Mouse (Mus musculus) midbrain, embryonic 16.5 days (tissue): ENCODE data around the gene Pih1d1. TPM values are rescaled to one million over a fixed set of nuclear protein-coding genes. Genes with fewer than 3 reads are reported as not detected.
A peak's percentile ranks its signal among the peaks of the same experiment; 100 is the strongest.

Source experiments
- ATAC-seq: fragments of 200-750 bp; cut with Nextera tagmentation; 2 replicates; pipeline ENCODE4 v1.8.0; 2017; ENCODE audit warnings: moderate TSS enrichment
- H3K27ac ChIP-seq: fragments of 300-500 bp; sonication (generic); 2 replicates; pipeline ENCODE4 v1.5.1; 2014; ENCODE audit warnings: mild to moderate bottlenecking, low read length, mixed read lengths
- H3K27me3 ChIP-seq: fragments of 300-500 bp; sonication (generic); 2 replicates; pipeline ENCODE4 v1.6.1; 2014; ENCODE audit warnings: low read depth, low read length, mixed read lengths; ENCODE audit not compliant: control insufficient read depth, insufficient read depth
- H3K36me3 ChIP-seq: fragments of 300-500 bp; sonication (generic); 2 replicates; pipeline ENCODE4 v1.6.1; 2014; ENCODE audit warnings: mild to moderate bottlenecking, low read length, moderate library complexity, mixed read lengths; ENCODE audit not compliant: control insufficient read depth, insufficient read depth
- H3K4me1 ChIP-seq: fragments of 300-500 bp; sonication (generic); 2 replicates; pipeline ENCODE4 v1.6.1; 2014; ENCODE audit warnings: mild to moderate bottlenecking, low read length, mixed read lengths; ENCODE audit not compliant: control insufficient read depth, insufficient read depth
- H3K4me2 ChIP-seq: fragments of 300-500 bp; sonication (generic); 2 replicates; pipeline ENCODE4 v1.6.1; 2014; ENCODE audit warnings: mild to moderate bottlenecking, low read length, mixed read lengths
- H3K4me3 ChIP-seq: fragments of 300-500 bp; sonication (generic); 2 replicates; pipeline ENCODE4 v1.5.1; 2014; ENCODE audit warnings: low read depth, mild to moderate bottlenecking, low read length, moderate library complexity, mixed read lengths
- H3K9ac ChIP-seq: fragments of 300-500 bp; sonication (generic); 2 replicates; pipeline ENCODE4 v1.6.1; 2014; ENCODE audit warnings: low read depth, low read length, mixed read lengths
- H3K9me3 ChIP-seq: fragments of 300-500 bp; sonication (generic); replicated peaks from 2 replicates; pipeline ENCODE4 v1.6.1; 2014; ENCODE audit warnings: mild to moderate bottlenecking, low read length, mixed read lengths; ENCODE audit not compliant: control insufficient read depth, poor library complexity, severe bottlenecking
- WGBS: fragments of 180-500 bp; shearing (Covaris S2); extraction: QIAGEN DNeasy Blood & Tissue Kit; methylation state at CpG from one replicate; pipeline ENCODE4 v1.1.7; 2014; 5-methylcytosine and 5-hydroxymethylcytosine counted together
- polyA plus RNA-seq: library from polyadenylated mRNA; unstranded; fragments of >200 nt; fragmentation: Nextera tagmentation; extraction: Ambion mirVana; gene quantifications from 2 replicates; pipeline ENCODE4 v1.2.1, GENCODE M21; 2015

Gene Pih1d1
- polyA plus RNA-seq, 1 experiment from 2014 or later = 89.9 TPM

DNA sequence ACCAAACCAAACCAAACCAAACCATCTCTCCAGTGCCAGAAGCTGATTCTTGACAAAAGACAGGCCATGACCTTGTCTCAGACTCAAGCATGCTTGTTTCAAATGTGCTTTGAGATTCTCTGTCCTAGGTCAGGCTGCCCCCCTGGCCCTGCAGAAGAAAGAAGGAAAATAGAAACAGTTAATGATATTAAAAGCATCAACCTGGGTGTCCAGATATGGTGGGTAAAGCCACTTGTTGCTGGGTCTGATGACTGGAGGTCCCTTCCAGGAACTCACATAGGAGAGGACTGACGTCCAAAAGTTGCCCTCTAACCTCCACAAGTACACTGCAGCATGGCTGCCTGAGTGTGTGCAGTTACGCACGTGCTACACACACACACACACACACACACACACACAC lies 6.8 kb downstream of the Pih1d1 start:
- H3K9me3 ChIP-seq = no peaks in the 10 kb centered on the region
- no peak for ATAC-seq
- H3K27me3 ChIP-seq = peaks cover 29% of the 10 kb centered on the region
- H3K4me2 ChIP-seq = no peak overlapping the region
- no peak overlapping the region for H3K4me3 ChIP-seq
- peaks cover 8% of the 10 kb centered on the region for H3K4me1 ChIP-seq
- no peak overlapping the region for H3K27ac ChIP-seq
- peaks cover 13% of the 10 kb centered on the region for H3K36me3 ChIP-seq
- H3K9ac ChIP-seq = no peak overlapping the region
- 97% methylated on average over 3 of the region's 3 CpGs for WGBS

DNA sequence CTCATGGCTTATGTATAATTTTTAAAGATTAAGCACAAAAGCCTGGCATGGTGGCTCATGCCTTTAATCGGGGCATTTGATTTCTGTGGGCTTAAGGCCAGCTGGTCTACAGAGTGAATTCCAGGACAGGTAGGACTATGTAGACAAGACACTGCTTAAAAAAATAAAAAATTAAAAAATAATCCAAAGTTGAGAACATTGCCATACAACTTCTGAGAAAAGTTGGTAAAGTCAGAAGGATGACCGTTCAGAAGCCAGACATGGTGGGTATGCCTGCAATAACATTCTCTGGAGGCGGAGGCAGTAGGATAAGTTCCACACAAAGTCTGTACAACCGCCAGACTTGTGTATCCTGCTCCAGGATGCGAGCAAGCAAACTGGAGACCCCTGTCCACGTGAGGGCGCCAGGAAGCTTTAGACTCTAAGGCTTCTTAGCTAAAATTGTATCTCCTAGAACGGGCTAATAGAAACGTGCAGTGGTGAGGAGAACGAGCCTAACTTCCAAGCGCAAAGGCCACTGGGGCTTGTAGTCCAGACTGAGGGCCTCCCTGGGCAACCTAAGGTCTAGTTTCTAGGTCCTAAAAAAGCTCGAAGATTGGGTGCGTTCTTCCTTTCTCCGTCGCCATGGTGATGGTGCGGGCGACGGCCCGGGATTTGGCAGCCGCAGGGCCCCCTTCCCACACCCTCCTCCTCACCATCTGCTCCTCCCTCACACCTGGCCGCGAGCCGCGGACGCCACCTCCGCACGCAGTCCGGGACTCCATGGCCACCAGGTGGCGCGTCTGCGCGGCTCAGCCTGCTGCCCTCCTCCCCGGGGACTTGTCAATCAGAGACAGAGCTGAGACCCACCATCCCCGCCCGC lies 7.7 kb downstream of the Pih1d1 start:
- Histone ChIP-seq H3K36me3 (peaks cover 13% of the 10 kb centered on the region), H3K27ac (peak overlapping the region; percentile 42), H3K4me3 (peak overlapping the region; percentile 44), H3K9ac (peak overlapping the region; percentile 56), H3K4me2 (peak overlapping the region; percentile 86), H3K27me3 (peaks cover 38% of the 10 kb centered on the region), H3K4me1 (peaks cover 8% of the 10 kb centered on the region), H3K9me3 (no peaks in the 10 kb centered on the region)
- peak; percentile 94 for ATAC-seq
- 4% methylated on average over 32 of the region's 35 CpGs for WGBS

DNA sequence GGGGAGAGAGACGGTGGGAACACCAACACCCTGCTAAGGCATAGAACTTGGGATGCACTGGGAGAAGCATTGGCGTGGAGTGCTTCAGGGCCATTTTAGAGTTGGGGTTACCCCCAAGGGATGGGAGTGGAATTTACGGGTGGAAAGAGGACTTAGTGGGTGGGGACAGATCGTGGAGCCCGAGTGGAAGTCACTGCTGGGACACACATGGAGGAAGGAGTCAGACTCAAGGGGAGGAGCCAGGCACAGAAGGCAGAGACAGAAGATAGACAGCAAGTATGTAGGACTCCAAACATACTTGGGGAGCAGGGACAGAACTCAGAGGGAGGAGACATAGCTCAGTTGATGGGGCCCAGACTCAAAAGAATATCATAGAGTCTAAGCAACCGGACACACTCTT lies 8.4 kb downstream of the Pih1d1 start:
- H3K9ac ChIP-seq = peak overlapping the region; percentile 56
- H3K27ac ChIP-seq = peak overlapping the region; percentile 39
- H3K9me3 ChIP-seq = no peaks in the 10 kb centered on the region
- 23% methylated on average over 6 of the region's 6 CpGs for WGBS
- peaks cover 11% of the 10 kb centered on the region for H3K36me3 ChIP-seq
- H3K4me2 ChIP-seq = peak overlapping the region; percentile 86
- peaks cover 8% of the 10 kb centered on the region for H3K4me1 ChIP-seq
- peaks cover 41% of the 10 kb centered on the region for H3K27me3 ChIP-seq
- peak overlapping the region; percentile 44 for H3K4me3 ChIP-seq
- peak; percentile 13; the same call in 1 of the 2 replicates for ATAC-seq

DNA sequence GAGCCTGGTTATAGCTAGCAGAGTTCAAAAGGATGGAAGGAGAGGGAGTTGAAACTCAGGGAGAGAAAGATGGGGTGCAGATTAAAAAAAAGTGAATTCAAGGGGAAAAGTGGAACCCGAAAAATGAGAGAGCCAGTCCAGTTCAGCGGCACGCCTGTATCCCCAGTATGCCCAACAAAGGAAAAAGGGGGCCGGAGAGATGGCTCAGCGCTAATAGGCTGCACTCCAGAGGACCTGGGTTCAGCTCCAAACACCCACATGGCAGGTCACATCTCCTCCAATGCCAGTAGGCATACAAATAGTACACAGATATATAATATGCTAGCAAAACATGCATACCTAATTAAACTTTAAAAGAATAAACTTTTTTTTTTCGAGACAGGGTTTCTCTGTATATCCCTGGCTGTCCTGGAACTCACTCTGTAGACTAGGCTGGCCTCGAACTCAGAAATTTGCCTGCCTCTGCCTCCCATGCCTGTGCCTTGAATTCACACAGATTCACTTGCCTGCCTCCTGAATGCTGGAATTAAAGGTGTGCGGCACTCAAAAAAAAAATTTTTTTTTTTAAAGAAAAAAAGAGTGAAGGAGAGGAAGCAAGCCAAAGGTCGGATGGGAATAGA lies 9.0 kb downstream of the Pih1d1 start:
- no peak overlapping the region for H3K9ac ChIP-seq
- 67% methylated on average over 9 of the region's 9 CpGs for WGBS
- no peak overlapping the region; the same call in 1 of the 2 replicates for H3K4me2 ChIP-seq
- no peaks in the 10 kb centered on the region for H3K9me3 ChIP-seq
- H3K27ac ChIP-seq = no peak overlapping the region
- peaks cover 11% of the 10 kb centered on the region; the same call in 1 of the 2 replicates for H3K36me3 ChIP-seq
- peaks cover 14% of the 10 kb centered on the region for H3K4me1 ChIP-seq
- H3K4me3 ChIP-seq = no peak overlapping the region
- H3K27me3 ChIP-seq = peaks cover 46% of the 10 kb centered on the region
- ATAC-seq = no peak

DNA sequence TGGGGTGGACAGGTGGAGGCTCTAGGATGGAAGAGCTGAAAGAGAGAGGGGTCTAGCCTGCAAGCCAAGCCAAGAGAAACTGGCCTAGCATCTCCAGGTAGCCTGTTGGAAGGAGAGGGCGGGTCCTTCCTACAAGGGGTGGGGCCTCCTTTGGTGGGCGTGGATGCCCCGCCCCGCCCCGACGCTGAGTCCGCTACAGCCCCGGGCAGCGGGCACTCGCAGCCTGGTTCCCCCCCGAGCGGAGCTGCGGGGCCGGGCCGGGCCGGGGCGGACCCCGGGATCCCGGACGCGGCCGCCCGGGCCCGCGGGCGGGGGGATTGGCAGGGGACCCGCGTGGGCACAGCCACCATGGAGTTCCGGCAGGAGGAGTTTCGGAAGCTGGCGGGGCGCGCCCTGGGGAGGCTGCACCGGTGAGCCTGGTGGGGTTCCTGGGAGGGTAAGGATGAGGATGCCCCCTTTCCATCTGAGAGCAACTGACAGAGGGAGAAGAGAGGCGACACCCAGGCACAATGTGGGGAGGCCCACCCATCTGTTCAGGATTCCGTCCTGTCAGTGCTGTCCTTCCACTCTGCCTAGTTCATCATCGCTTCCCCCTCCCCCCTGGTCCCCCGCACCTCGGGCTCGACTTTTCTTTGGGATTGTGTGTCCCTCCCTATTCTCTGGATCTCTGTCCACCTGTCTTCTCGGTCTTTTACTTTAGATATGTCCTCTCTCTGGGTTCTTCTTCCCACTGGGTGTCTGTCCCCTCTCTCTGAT lies 9.8 kb downstream of the Pih1d1 start, which contains the start of gene Slc17a7:
Gene Slc17a7 (plus strand): TSS at position 215 of the 756 bp plus-strand sequence.
- 1% methylated on average over 39 of the region's 41 CpGs for whole genome bisulfite sequencing
- no peak for ATAC-seq
- H3K27me3 ChIP-seq = peaks cover 54% of the 10 kb centered on the region
- peak within 1 kb of the TSS; percentile 57 for H3K4me2 ChIP-seq
- H3K9ac ChIP-seq = peak within 1 kb of the TSS; percentile 44; the same call in 1 of the 2 replicates
- peaks cover 6% of the 10 kb centered on the region; the same call in 1 of the 2 replicates for H3K36me3 ChIP-seq
- no peak within 1 kb of the TSS for H3K27ac ChIP-seq
- H3K9me3 ChIP-seq = no peaks in the 10 kb centered on the region
- peaks cover 20% of the 10 kb centered on the region for H3K4me1 ChIP-seq
- H3K4me3 ChIP-seq = peak within 1 kb of the TSS; percentile 36

DNA sequence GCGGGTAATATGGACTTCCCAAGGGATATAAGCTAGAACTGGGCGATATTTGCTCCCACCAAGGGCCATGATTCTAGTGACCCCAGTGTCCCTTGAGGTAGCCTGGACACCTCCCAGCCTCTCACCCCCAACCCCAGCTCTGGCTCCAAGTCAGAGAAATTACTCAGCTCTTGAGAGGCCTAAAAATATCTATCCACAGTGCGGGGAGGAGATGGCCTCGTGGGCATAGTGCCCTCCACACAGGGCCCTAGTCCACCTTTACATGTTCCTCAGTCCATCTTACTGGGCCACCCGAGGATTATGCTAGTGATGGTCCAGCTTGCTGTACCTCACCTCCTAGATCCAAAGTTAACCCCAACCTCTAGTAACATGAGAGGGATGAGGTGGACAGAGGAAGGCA lies 10.7 kb downstream of the Pih1d1 start:
- 68% methylated on average over 5 of the region's 5 CpGs for WGBS
- H3K9ac ChIP-seq = no peak overlapping the region
- H3K4me2 ChIP-seq = no peak overlapping the region
- H3K36me3 ChIP-seq = peaks cover 5% of the 10 kb centered on the region; the same call in 1 of the 2 replicates
- H3K27ac ChIP-seq = no peak overlapping the region
- H3K27me3 ChIP-seq = peaks cover 62% of the 10 kb centered on the region
- H3K4me1 ChIP-seq = peaks cover 20% of the 10 kb centered on the region
- ATAC-seq = no peak
- no peaks in the 10 kb centered on the region for H3K9me3 ChIP-seq
- no peak overlapping the region for H3K4me3 ChIP-seq

DNA sequence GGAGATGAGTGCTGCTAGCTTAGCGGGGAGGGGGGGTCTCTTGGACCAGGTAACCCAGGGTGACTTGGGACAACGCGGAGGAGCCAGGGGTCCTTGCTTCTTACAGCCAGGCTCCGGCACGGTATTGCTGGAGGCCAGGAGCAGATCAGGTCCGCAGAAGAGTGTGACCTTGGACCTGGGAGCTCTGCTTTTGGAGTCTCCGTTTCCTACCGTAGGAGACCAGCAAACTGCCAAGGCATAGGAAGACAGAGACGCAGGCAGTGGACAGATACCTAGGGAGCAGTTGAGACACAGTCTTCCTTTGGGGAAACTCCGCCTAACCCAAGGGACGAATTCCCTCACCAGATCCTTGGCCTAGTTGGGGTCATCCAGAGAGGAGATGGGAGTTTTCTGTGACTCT lies 11.6 kb downstream of the Pih1d1 start:
- WGBS = 41% methylated on average over 11 of the region's 11 CpGs
- peaks cover 64% of the 10 kb centered on the region for H3K27me3 ChIP-seq
- H3K36me3 ChIP-seq = no peaks in the 10 kb centered on the region; the same call in 1 of the 2 replicates
- H3K27ac ChIP-seq = no peak overlapping the region
- H3K4me1 ChIP-seq = peaks cover 20% of the 10 kb centered on the region
- no peaks in the 10 kb centered on the region for H3K9me3 ChIP-seq
- H3K4me2 ChIP-seq = no peak overlapping the region
- no peak overlapping the region for H3K4me3 ChIP-seq
- ATAC-seq = no peak
- H3K9ac ChIP-seq = no peak overlapping the region

DNA sequence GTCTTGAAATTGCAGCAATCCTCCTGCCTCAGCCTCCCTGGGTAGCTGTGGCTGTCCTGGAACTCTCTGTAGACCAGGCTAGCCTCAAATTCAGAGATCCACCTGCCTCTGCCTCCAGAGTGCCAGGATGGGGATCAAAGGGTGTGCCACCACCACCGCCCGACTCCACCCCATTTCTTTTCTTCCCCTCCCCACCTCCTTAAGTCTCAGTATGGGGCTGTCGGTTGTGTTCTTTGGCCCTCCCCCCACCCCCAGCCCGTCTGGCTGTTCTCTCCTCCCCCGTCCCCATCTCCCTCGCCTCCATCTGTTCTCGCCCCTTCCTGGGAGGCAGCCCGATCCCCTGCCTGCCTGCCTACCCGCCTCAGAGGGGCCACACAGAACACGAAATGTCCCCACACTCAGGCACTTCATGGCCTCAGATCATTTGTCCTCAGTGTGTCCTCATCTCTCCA lies 12.9 kb downstream of the Pih1d1 start:
- no peak overlapping the region for H3K9ac ChIP-seq
- 22% methylated on average over 9 of the region's 10 CpGs for WGBS
- no peak for ATAC-seq
- no peak overlapping the region for H3K4me2 ChIP-seq
- H3K9me3 ChIP-seq = no peaks in the 10 kb centered on the region
- no peak overlapping the region for H3K27ac ChIP-seq
- no peaks in the 10 kb centered on the region for H3K36me3 ChIP-seq
- H3K4me3 ChIP-seq = no peak overlapping the region
- H3K27me3 ChIP-seq = peaks cover 64% of the 10 kb centered on the region
- H3K4me1 ChIP-seq = peaks cover 20% of the 10 kb centered on the region
